Mouse (Mus musculus): ENCODE measurements around the gene Abr.

Gene Abr

GRCm38 (mm10) chr11:76622152-76622565, at the start of gene Abr:
Abr (minus strand) TSS chr11:76622314.
- peak; percentile 16 for DNase-seq

GRCm38 (mm10) chr11:76667807-76668206, 45.7 kb upstream of the Abr start:
- no peak for DNase-seq

GRCm38 (mm10) chr11:76666002-76666649, 44.0 kb upstream of the Abr start:
- no peak for DNase-seq

GRCm38 (mm10) chr11:76661790-76662468, 39.8 kb upstream of the Abr start:
- DNase-seq, result no peak

- no peak for DNase-seq
These were observed 37.2 kb upstream of the Abr start for GRCm38 (mm10) chr11:76659138-76659930.

GRCm38 (mm10) chr11:76657450-76657970, 35.4 kb upstream of the Abr start:
- no peak for DNase-seq

- no peak for DNase-seq
These were observed 33.0 kb upstream of the Abr start for GRCm38 (mm10) chr11:76655106-76655505.

GRCm38 (mm10) chr11:76652838-76653334, 30.8 kb upstream of the Abr start:
- DNase-seq, result no peak

GRCm38 (mm10) chr11:76650862-76651560, 28.9 kb upstream of the Abr start:
- DNase-seq, result no peak

GRCm38 (mm10) chr11:76647500-76647899, 25.4 kb upstream of the Abr start:
- DNase-seq, result peak; percentile 56

GRCm38 (mm10) chr11:76647062-76647461, 24.9 kb upstream of the Abr start:
- no peak for DNase-seq

- peak; percentile 62 for DNase-seq
These were observed 23.8 kb upstream of the Abr start for GRCm38 (mm10) chr11:76645955-76646354.

- no peak for DNase-seq
These were observed 22.9 kb upstream of the Abr start for GRCm38 (mm10) chr11:76645036-76645435.

GRCm38 (mm10) chr11:76644257-76644656, 22.1 kb upstream of the Abr start:
- no peak for DNase-seq

GRCm38 (mm10) chr11:76640231-76640630, 18.1 kb upstream of the Abr start:
- no peak for DNase-seq

- DNase-seq, result no peak
These were observed 17.3 kb upstream of the Abr start for GRCm38 (mm10) chr11:76639269-76639985.

GRCm38 (mm10) chr11:76630487-76630886, 8.4 kb upstream of the Abr start:
- no peak for DNase-seq

GRCm38 (mm10) chr11:76630023-76630422, 7.9 kb upstream of the Abr start:
- no peak for DNase-seq

- DNase-seq, result no peak
These were observed 6.5 kb upstream of the Abr start for GRCm38 (mm10) chr11:76628613-76629012.

- DNase-seq, result no peak
These were observed 2.8 kb upstream of the Abr start for GRCm38 (mm10) chr11:76624881-76625280.

- DNase-seq, result no peak
These were observed 2.0 kb upstream of the Abr start for GRCm38 (mm10) chr11:76624071-76624470.
